Mouse (Mus musculus): ENCODE data around the gene Cltc. TPM values are rescaled to one million over a fixed set of nuclear protein-coding genes. Genes with fewer than 3 reads are reported as not detected.
"Not testable (repeated sequence)": the region's sequence is repeated elsewhere in the genome, so short reads cannot be mapped to it uniquely, and the experiment has no call there.

Gene Cltc
- polyA plus RNA-seq, 1 experiment from 2014 or later: 117 TPM

GRCm38 (mm10) chr11:86738956-86739355 lies 18.4 kb downstream of the Cltc start:
- peaks cover 74% of the 10 kb centered on the region for H3K4me1 ChIP-seq

GRCm38 (mm10) chr11:86738308-86738707 lies 19.1 kb downstream of the Cltc start:
- H3K4me3 ChIP-seq; H3K27ac ChIP-seq (replicated peaks); H3K9ac ChIP-seq; H3K9me3 ChIP-seq; H3K27me3 ChIP-seq (replicated peaks); H3K4me2 ChIP-seq; ATAC-seq (ENCODE audit: extremely low read depth, insufficient number of reproducible peaks, low FRiP score, low TSS enrichment): not testable (repeated sequence)
- 97% methylated on average over 1 of the region's 1 CpGs for WGBS
- Histone ChIP-seq H3K4me1 (peaks cover 73% of the 10 kb centered on the region), H3K36me3 (peaks cover 34% of the 10 kb centered on the region)

More at GRCm38 (mm10) chr11:86738956-86739355, 18.4 kb downstream of the Cltc start:
- Histone ChIP-seq H3K27ac (replicated peaks) (0 out of 2 replicates have a peak overlapping the region, but pooled peaks have one; percentile 4), H3K4me3 (no peak overlapping the region), H3K27me3 (replicated peaks) (no peaks in the 10 kb centered on the region), H3K9me3 (no peaks in the 10 kb centered on the region), H3K36me3 (peaks cover 27% of the 10 kb centered on the region), H3K9ac (no peak overlapping the region), H3K4me2 (no peak overlapping the region; the same call in 1 of the 2 replicates)
- ATAC-seq (ENCODE audit: extremely low read depth, insufficient number of reproducible peaks, low FRiP score, low TSS enrichment): no peak
- 93% methylated on average over 1 of the region's 1 CpGs for WGBS

GRCm38 (mm10) chr11:86737301-86738000 lies 19.9 kb downstream of the Cltc start:
- Histone ChIP-seq H3K27ac (replicated peaks) (no peak overlapping the region), H3K4me3 (no peak overlapping the region)
- 73% methylated on average over 8 of the region's 8 CpGs for WGBS

GRCm38 (mm10) chr11:86734993-86735392 lies 22.4 kb downstream of the Cltc start:
- Histone ChIP-seq H3K27ac (replicated peaks) (peak overlapping the region; percentile 69), H3K27me3 (replicated peaks) (no peaks in the 10 kb centered on the region), H3K36me3 (peaks cover 59% of the 10 kb centered on the region), H3K9me3 (no peaks in the 10 kb centered on the region), H3K4me1 (peaks cover 61% of the 10 kb centered on the region), H3K4me2 (0 out of 2 replicates have a peak overlapping the region, but pooled peaks have one; percentile 8), H3K9ac (no peak overlapping the region; the same call in 1 of the 2 replicates), H3K4me3 (no peak overlapping the region)
- no peak for ATAC-seq (ENCODE audit: extremely low read depth, insufficient number of reproducible peaks, low FRiP score, low TSS enrichment)
- 79% methylated on average over 4 of the region's 4 CpGs for whole genome bisulfite sequencing

More at GRCm38 (mm10) chr11:86737301-86738000, 19.9 kb downstream of the Cltc start:
- H3K4me2 ChIP-seq: no peak overlapping the region
- ATAC-seq (ENCODE audit: extremely low read depth, insufficient number of reproducible peaks, low FRiP score, low TSS enrichment): no peak
- peaks cover 68% of the 10 kb centered on the region for H3K4me1 ChIP-seq
- no peaks in the 10 kb centered on the region for H3K9me3 ChIP-seq
- H3K27me3 ChIP-seq (replicated peaks): no peaks in the 10 kb centered on the region
- no peak overlapping the region for H3K9ac ChIP-seq
- peaks cover 42% of the 10 kb centered on the region for H3K36me3 ChIP-seq

- Histone ChIP-seq H3K9ac (peak overlapping the region; percentile 59), H3K4me1 (peaks cover 56% of the 10 kb centered on the region), H3K4me3 (no peak overlapping the region), H3K27me3 (replicated peaks) (no peaks in the 10 kb centered on the region), H3K27ac (replicated peaks) (peak overlapping the region; percentile 69), H3K4me2 (0 out of 2 replicates have a peak overlapping the region, but pooled peaks have one; percentile 8), H3K36me3 (peaks cover 63% of the 10 kb centered on the region), H3K9me3 (no peaks in the 10 kb centered on the region)
- 61% methylated on average over 10 of the region's 10 CpGs for WGBS
- no peak for ATAC-seq (ENCODE audit: extremely low read depth, insufficient number of reproducible peaks, low FRiP score, low TSS enrichment)
Measured at GRCm38 (mm10) chr11:86734241-86734939, 23.0 kb downstream of the Cltc start.

GRCm38 (mm10) chr11:86731443-86731842 lies 25.9 kb downstream of the Cltc start:
- ATAC-seq (ENCODE audit: extremely low read depth, insufficient number of reproducible peaks, low FRiP score, low TSS enrichment): peak; percentile 79
- peak overlapping the region; percentile 90 for H3K27ac ChIP-seq (replicated peaks)
- H3K4me2 ChIP-seq: peak overlapping the region; percentile 51

GRCm38 (mm10) chr11:86725607-86726006 lies 31.8 kb downstream of the Cltc start:
- H3K36me3 ChIP-seq: peaks cover 78% of the 10 kb centered on the region
- no peak overlapping the region for H3K4me3 ChIP-seq
- peaks cover 1% of the 10 kb centered on the region for H3K4me1 ChIP-seq
- no peak overlapping the region for H3K4me2 ChIP-seq
- no peak for ATAC-seq (ENCODE audit: extremely low read depth, insufficient number of reproducible peaks, low FRiP score, low TSS enrichment)
- no peak overlapping the region for H3K9ac ChIP-seq
- no peak overlapping the region for H3K27ac ChIP-seq (replicated peaks)
- H3K27me3 ChIP-seq (replicated peaks): no peaks in the 10 kb centered on the region
- H3K9me3 ChIP-seq: no peaks in the 10 kb centered on the region

More at GRCm38 (mm10) chr11:86731443-86731842, 25.9 kb downstream of the Cltc start:
- Histone ChIP-seq H3K4me3 (no peak overlapping the region), H3K4me1 (peaks cover 43% of the 10 kb centered on the region), H3K27me3 (replicated peaks) (no peaks in the 10 kb centered on the region), H3K36me3 (peaks cover 84% of the 10 kb centered on the region), H3K9ac (no peak overlapping the region), H3K9me3 (no peaks in the 10 kb centered on the region)
- WGBS: 42% methylated on average over 2 of the region's 2 CpGs

- Histone ChIP-seq H3K36me3 (peaks cover 81% of the 10 kb centered on the region), H3K27ac (replicated peaks) (no peak overlapping the region), H3K4me1 (no peaks in the 10 kb centered on the region), H3K4me2 (no peak overlapping the region), H3K9ac (no peak overlapping the region), H3K4me3 (no peak overlapping the region), H3K27me3 (replicated peaks) (no peaks in the 10 kb centered on the region), H3K9me3 (no peaks in the 10 kb centered on the region)
- no peak for ATAC-seq (ENCODE audit: extremely low read depth, insufficient number of reproducible peaks, low FRiP score, low TSS enrichment)
- WGBS: 81% methylated on average over 7 of the region's 7 CpGs
Measured at GRCm38 (mm10) chr11:86724982-86725381, 32.4 kb downstream of the Cltc start.

GRCm38 (mm10) chr11:86724004-86724403 lies 33.4 kb downstream of the Cltc start:
- Histone ChIP-seq H3K4me3 (no peak overlapping the region), H3K4me2 (no peak overlapping the region), H3K4me1 (no peaks in the 10 kb centered on the region), H3K27ac (replicated peaks) (no peak overlapping the region), H3K36me3 (peaks cover 82% of the 10 kb centered on the region), H3K9me3 (no peaks in the 10 kb centered on the region), H3K9ac (no peak overlapping the region), H3K27me3 (replicated peaks) (no peaks in the 10 kb centered on the region)
- no peak for ATAC-seq (ENCODE audit: extremely low read depth, insufficient number of reproducible peaks, low FRiP score, low TSS enrichment)
- 85% methylated on average over 3 of the region's 3 CpGs for WGBS

- WGBS: 87% methylated on average over 8 of the region's 8 CpGs
- no peak overlapping the region for H3K4me2 ChIP-seq
- no peak for ATAC-seq (ENCODE audit: extremely low read depth, insufficient number of reproducible peaks, low FRiP score, low TSS enrichment)
- H3K4me3 ChIP-seq: no peak overlapping the region
- no peaks in the 10 kb centered on the region for H3K27me3 ChIP-seq (replicated peaks)
- H3K4me1 ChIP-seq: no peaks in the 10 kb centered on the region
- peaks cover 83% of the 10 kb centered on the region for H3K36me3 ChIP-seq
- H3K9me3 ChIP-seq: no peaks in the 10 kb centered on the region
- no peak overlapping the region for H3K9ac ChIP-seq
- H3K27ac ChIP-seq (replicated peaks): no peak overlapping the region
Measured at GRCm38 (mm10) chr11:86719390-86719789, 38.0 kb downstream of the Cltc start.

- Histone ChIP-seq H3K9ac (no peak overlapping the region), H3K4me1 (no peaks in the 10 kb centered on the region), H3K27me3 (replicated peaks) (no peaks in the 10 kb centered on the region), H3K9me3 (no peaks in the 10 kb centered on the region), H3K36me3 (peaks cover 82% of the 10 kb centered on the region), H3K4me2 (no peak overlapping the region), H3K27ac (replicated peaks) (no peak overlapping the region), H3K4me3 (no peak overlapping the region)
- WGBS: 95% methylated on average over 3 of the region's 3 CpGs
- no peak for ATAC-seq (ENCODE audit: extremely low read depth, insufficient number of reproducible peaks, low FRiP score, low TSS enrichment)
Measured at GRCm38 (mm10) chr11:86718369-86718768, 39.0 kb downstream of the Cltc start.

Measured in heart, embryonic 13.5 days (tissue).